Mouse (Mus musculus) brown adipose tissue, adult 24 weeks (tissue): ENCODE results near the gene Zfyve9. TPM values are rescaled to one million over a fixed set of nuclear protein-coding genes. Genes with fewer than 3 reads are reported as not detected.

Experiments used
- H3K27ac ChIP-seq: fragments of 200-500 bp; replicated peaks from 2 replicates; pipeline ENCODE4 v1.5.1; 2012; ENCODE audit warnings: low read depth, mild to moderate bottlenecking, low read length
- H3K4me1 ChIP-seq: fragments of 200-500 bp; 2 replicates; pipeline ENCODE4 v1.6.1; 2012; ENCODE audit warnings: low read length, mixed read lengths; ENCODE audit not compliant: control insufficient read depth, insufficient read depth, insufficient read length
- H3K4me3 ChIP-seq: fragments of 200-500 bp; 2 replicates; pipeline ENCODE4 v1.5.1; 2012; ENCODE audit warnings: low read depth, mild to moderate bottlenecking, low read length, moderate library complexity; ENCODE audit not compliant: insufficient read depth
- polyA plus RNA-seq: library from polyadenylated mRNA; stranded (reverse); fragments of >200 nt; gene quantifications from 2 replicates; pipeline ENCODE4 v1.2.4, GENCODE M21; 2012; ENCODE audit not compliant: missing spikeins, insufficient read depth, insufficient read length

Zfyve9 gene
- 10.3 and 12.4 TPM in 2 replicates for polyA plus RNA-seq

GRCm38 (mm10) chr4:108780057-108780863, at the start of gene Zfyve9:
Zfyve9 (minus strand) TSS chr4:108780798.
- H3K4me3 ChIP-seq = peak within 1 kb of the TSS; percentile 89
- H3K4me1 ChIP-seq = no peaks in the 10 kb centered on the region
- peak within 1 kb of the TSS; percentile 67 for H3K27ac ChIP-seq

- Histone ChIP-seq H3K27ac (no peak overlapping the region), H3K4me1 (no peaks in the 10 kb centered on the region), H3K4me3 (no peak overlapping the region)
Observed at GRCm38 (mm10) chr4:108826643-108827042, 46.0 kb upstream of the Zfyve9 start.

- Histone ChIP-seq H3K4me1 (no peaks in the 10 kb centered on the region), H3K4me3 (no peak overlapping the region), H3K27ac (no peak overlapping the region)
Observed at GRCm38 (mm10) chr4:108826096-108826495, 45.5 kb upstream of the Zfyve9 start.

DNA sequence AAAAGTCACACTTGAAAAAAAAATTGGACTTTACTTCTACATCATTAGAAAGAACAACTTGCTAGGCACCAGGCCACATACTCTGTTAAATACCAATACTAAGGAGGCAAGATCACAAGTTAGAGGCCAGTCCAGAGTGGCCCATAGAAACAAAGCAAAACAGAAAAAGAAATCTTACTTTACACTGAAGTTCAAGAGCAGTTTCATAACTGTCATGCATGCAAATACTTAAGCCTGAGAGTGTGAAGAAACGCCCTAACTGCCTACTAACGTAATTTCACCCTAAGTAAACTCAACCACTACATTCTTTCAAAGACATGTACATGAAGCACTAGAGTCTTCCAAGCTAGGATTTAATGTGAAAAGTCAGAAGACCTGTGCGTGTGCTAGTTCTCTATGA, 45.1 kb upstream of the Zfyve9 start:
- Histone ChIP-seq H3K27ac (no peak overlapping the region), H3K4me3 (no peak overlapping the region), H3K4me1 (no peaks in the 10 kb centered on the region)

DNA sequence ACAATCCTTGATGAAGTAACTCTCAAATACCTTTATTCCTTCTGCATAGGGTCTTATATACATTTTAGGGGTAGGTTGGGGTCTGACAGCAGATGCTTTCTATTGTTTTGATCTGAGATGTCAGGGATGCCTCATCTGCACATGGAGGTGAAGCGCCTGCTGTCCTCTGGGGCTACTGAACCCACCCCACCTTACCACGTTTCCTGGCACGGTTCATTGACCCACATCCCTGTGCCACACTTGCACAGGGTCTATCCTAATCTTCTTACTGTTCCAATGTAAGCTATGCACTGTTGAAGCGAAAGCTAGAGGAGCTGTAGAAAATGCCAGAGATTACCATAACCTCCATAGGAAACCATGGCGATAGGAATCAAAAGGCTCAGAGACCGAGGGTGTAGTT, 31.0 kb upstream of the Zfyve9 start:
- Histone ChIP-seq H3K27ac (no peak overlapping the region), H3K4me3 (no peak overlapping the region), H3K4me1 (no peaks in the 10 kb centered on the region)

DNA sequence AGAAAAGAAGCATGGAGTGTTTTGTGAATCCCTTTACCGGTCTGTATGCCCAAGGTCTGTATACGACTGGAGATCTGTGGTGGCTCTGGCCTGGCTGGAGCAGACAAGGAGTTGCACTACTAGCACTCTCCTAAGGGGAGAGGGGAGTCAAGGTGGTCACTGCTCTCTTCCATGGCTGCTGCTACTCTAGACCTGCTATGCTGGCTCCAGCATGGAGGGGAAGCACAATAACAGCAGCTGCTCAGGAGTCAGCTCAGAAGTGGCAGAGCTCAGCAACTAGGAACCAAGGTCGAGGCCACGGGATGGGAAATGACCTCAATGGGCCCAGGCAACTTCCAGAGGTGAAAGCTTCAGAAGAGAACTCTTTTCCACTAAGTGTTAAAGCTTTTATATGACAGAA, 30.5 kb upstream of the Zfyve9 start:
- no peak overlapping the region for H3K4me3 ChIP-seq
- no peaks in the 10 kb centered on the region for H3K4me1 ChIP-seq
- H3K27ac ChIP-seq = no peak overlapping the region

DNA sequence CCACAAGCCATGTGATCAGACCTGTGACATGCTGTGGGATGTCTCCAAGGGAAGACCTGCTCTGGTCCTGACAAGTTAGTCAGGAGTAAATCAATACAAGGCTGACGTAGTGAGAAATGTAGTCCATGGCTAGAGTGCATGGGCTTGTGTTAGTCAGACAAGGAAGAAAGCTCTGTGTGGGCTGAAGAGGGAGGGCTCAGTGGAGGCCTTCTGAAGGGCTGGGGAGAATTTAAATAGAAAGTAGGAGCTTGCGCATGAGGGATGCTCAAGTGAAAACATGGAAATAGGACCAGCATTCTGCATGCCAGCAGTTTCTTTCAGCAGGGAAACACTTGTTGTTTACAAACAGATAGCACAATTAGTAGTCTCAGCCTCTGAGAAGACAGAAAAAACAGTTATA, 22.9 kb upstream of the Zfyve9 start:
- H3K27ac ChIP-seq = no peak overlapping the region
- no peaks in the 10 kb centered on the region for H3K4me1 ChIP-seq
- no peak overlapping the region for H3K4me3 ChIP-seq

DNA sequence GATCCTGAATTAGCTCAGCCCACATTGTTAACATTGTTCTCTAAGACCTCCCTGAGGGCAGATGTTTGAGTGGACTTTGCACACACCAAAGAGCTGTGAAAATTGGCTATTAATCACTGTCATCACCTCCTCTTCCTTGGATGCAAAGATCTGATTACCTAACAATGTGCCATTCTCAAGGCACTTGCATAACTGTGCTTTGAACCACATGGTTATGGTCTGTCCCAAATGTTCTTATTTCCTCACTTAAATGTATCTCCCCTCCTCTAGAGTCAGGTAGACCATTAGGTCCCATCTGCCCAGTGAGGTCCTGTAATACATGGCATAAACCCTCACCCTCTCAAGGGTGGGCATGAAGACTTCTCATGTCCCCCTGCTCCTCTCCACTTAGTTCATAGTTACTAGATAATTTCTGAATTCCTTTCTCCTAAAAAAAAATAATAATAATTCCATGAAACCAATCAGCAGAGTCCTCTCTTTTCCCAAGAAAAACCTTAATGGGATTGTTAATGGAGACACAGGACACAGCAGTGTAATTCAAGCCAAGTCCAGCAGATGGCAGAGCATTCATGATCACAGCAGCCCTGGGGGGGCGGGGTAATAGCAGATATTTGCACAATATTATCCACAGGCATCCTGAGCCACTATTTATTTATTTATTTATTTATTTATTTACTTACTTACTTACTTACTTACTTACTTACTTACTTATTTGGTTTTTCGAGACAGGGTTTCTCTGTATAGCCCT, 17.7 kb upstream of the Zfyve9 start:
- H3K4me1 ChIP-seq = peaks cover 2% of the 10 kb centered on the region; the same call in 1 of the 2 replicates
- H3K27ac ChIP-seq = no peak overlapping the region
- H3K4me3 ChIP-seq = no peak overlapping the region

DNA sequence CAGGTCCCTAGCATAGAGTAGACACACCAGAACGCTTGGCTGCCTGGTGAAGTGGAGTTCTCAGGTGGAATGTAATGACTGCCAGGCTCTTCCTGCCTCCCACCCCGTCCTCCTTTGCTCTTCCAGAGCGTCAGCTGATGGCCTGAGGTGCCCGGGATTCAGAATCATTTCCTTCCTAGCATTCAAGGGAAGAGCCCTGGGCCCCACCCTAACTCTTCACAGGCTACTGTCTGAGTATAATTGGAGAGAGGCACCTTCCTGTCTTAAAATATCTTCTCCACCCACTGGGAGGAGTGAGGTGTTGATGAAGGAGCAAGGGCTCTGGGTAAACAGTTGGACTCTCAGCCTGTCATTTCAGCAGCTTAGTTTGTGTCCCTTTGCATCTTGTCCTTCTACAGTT, 16.1 kb upstream of the Zfyve9 start:
- H3K4me1 ChIP-seq = peaks cover 2% of the 10 kb centered on the region; the same call in 1 of the 2 replicates
- H3K27ac ChIP-seq = peak overlapping the region; percentile 52

DNA sequence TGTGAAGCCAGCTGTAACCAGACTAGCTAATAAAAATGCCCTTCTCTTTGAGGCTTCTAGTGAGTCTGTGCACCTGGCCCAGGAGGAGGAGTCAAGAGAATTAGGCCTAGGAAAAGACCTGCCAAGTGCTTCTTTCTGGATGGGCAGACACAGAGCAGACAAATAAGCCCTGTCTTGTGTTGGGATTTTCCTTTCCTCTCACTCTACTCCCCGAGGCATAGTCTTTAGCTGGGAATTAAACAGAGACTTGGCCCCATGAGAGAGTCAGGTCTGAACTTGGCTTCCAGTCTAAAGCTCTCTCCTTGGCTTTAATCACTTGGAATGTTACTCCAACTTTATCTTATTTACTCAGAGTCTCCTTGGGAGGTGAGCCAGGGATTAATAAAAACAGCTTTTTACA, 13.3 kb upstream of the Zfyve9 start:
- Histone ChIP-seq H3K27ac (no peak overlapping the region), H3K4me3 (no peak overlapping the region), H3K4me1 (peaks cover 2% of the 10 kb centered on the region; the same call in 1 of the 2 replicates)

More for the DNA sequence above, 16.1 kb upstream of the Zfyve9 start:
- no peak overlapping the region for H3K4me3 ChIP-seq

- peaks cover 2% of the 10 kb centered on the region; the same call in 1 of the 2 replicates for H3K4me1 ChIP-seq
- H3K27ac ChIP-seq = no peak overlapping the region
- H3K4me3 ChIP-seq = no peak overlapping the region
Observed at GRCm38 (mm10) chr4:108790507-108790906, 9.9 kb upstream of the Zfyve9 start.

DNA sequence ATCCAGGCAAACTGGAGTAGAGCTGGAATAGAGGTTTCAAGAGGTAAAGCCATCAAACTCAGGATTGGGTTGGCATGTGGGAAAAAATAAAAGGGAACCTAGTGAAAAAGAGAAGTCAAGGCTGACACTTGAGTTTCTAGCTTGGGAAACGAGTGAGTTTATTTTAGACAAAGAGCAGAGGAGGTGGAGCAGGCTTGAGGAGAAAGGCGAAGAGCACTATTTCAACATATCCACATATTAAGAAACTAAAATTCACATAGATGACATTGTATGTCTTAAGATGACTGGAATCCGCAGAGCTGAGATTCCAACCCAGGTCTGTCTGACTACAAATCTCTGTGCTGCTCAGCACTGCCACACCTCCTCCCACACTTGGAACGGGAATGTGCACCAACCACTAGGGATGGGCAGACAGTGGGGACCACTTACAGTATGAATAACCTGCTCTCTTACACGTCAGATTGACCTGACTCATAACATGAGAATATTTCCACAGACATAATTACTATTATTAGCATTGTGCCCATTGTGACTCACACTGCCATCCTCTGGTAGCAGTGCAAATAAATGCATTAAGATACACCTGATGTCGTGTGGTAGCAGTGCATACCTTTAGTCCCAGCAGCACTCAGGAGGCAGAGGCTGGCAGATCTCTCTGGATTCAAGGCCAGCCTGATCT, 8.8 kb upstream of the Zfyve9 start:
- no peak overlapping the region for H3K4me3 ChIP-seq
- no peak overlapping the region for H3K27ac ChIP-seq
- H3K4me1 ChIP-seq = peaks cover 2% of the 10 kb centered on the region; the same call in 1 of the 2 replicates

DNA sequence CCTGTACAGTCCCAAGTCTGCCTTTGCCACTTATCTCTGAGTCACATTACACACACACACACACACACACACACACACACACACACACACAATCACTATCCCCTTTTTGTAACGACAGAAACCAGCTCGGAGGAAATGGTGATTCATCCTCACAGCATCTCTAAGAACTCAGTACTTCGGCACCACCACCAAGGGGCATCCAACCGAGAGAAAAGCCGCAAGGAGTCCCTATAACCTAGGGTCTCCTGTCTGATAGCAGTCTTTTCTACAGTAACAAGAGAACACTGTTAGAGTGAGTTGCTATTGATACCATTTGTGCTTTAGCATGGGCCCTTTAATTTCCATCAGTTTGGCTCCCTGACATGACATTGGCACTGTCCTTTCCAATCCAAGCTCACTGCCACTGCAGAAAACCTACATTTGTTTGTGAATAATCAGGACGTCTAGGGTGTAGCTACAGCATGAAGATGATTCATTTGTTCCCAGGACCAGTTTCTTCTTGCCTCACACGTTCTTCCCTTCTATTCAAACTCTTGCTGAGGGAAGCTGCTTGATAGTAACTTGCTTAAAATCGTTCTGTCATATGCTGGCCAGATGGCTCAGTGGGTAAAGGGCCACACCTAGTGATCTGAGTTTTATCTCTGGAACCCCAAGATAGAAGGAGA, 2.0 kb upstream of the Zfyve9 start:
- Histone ChIP-seq H3K4me1 (no peaks in the 10 kb centered on the region), H3K4me3 (no peak overlapping the region), H3K27ac (no peak overlapping the region)

DNA sequence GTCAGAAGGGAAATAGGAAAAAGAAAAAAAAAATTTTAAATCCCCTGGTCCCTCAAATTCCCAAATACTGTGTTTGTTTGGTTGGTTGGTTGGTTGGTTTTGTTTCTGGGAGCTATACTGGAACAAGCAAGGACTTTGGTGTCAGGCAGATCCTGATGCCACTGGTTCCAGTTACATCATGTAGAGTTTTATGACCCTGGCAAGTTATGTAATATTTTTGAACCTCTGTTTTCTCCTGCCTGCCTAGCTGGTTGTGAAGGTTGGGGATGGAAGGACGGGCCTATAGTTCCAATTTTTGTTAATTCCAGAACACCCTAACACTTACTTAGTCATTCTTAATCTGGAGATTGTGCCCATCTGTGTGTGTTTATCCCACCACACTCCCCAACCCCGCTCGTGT, 998 bp upstream of the Zfyve9 start:
- Histone ChIP-seq H3K27ac (0 out of 2 replicates have a peak overlapping the region, but pooled peaks have one; percentile 8), H3K4me1 (no peaks in the 10 kb centered on the region), H3K4me3 (no peak overlapping the region)

GRCm38 (mm10) chr4:108780864-108781205, 237 bp upstream of the Zfyve9 start:
- Histone ChIP-seq H3K4me1 (no peaks in the 10 kb centered on the region), H3K27ac (peak overlapping the region; percentile 41), H3K4me3 (peak overlapping the region; percentile 67)
